Mouse (Mus musculus): ENCODE data around the gene Gm16506. TPM values are rescaled to one million over a fixed set of nuclear protein-coding genes. Genes with fewer than 3 reads are reported as not detected.
"Not testable (repeated sequence)": the region's sequence is repeated elsewhere in the genome, so short reads cannot be mapped to it uniquely, and the experiment has no call there.

Gene Gm16506
- total RNA-seq (2021): not detected

GRCm38 (mm10) chr14:43727385-43727784 is at the start of gene Gm16506:
Gene Gm16506 (minus strand): TSS chr14:43727485.
- DNase-seq (ENCODE audit: low spot score in 2 of 2); intact Hi-C loops (cut with DNase I): not testable (repeated sequence)

- intact Hi-C loops (cut with DNase I); DNase-seq (ENCODE audit: low spot score in 2 of 2): not testable (repeated sequence)
These were observed 20.3 kb upstream of the Gm16506 start, which contains the start of gene Gm6526 for GRCm38 (mm10) chr14:43747566-43747965. Gene Gm6526 (plus strand): TSS chr14:43747866.

DNA sequence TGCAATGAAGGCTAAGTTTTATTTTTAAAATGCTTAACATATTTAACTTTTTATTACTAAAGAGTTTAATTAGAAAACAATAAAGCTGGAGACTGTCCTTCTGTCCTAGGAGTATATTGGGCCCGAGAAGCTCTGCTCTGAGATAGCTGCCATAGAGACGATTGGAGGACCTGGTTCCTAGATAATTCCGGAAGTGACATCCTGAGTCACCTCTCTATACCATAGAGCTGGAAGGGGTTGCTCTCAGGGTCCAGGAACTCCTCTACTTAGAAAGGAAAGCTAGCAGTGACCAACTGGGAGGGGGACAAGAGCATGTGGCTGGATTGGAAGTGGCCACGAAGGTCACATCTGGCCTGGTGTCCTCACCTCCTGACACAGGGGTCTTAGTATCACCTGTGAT is 29.7 kb downstream of the Gm16506 start, which contains the start of gene Gm7324:
TSS of gene Gm7324 (plus strand) at position 208 of the 400 bp plus-strand sequence.
- intact Hi-C loops (cut with DNase I): not testable (repeated sequence)

DNA sequence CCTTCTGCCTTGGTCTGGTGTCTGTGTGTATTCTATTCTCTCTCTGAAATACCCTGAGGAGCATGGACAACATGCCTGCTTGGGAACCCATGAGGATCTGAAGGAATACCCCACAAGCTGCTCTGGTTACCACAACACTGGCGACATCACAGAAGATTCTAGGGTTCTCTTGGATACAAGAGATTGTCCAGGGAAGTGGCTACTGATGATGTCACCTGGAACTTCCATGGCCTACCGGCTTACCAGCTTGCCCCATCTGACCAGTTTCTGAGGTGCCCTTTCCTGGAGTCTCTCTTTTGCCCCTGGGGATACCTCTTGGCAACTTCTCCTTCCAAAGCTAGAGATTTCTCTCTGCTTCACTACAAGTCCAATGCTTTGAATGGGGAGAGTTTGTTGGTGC is 50.2 kb downstream of the Gm16506 start, which contains the start of gene Gm8165:
TSS of gene Gm8165 (minus strand) at position 101 of the 400 bp plus-strand sequence.
- DNase-seq (ENCODE audit: low spot score in 2 of 2); intact Hi-C loops (cut with DNase I): not testable (repeated sequence)

More for the DNA sequence above, 29.7 kb downstream of the Gm16506 start, which contains the start of gene Gm7324:
- not testable (repeated sequence) for DNase-seq (ENCODE audit: low spot score in 2 of 2)

Other genes starting within 250 kb of the Gm16506 start
- gene Gm5799, start 183.9 kb downstream of the Gm16506 start, total RNA-seq (2021): under 1 TPM in 1 of 2 experiments, not detected in 1; 0.91 TPM
- gene Gm17654, start 148.3 kb downstream of the Gm16506 start, total RNA-seq (2021): not detected
- not detected for gene Gm10375, start 119.5 kb downstream of the Gm16506 start, total RNA-seq (2021)
- not detected for gene Gm8165, start 50.3 kb downstream of the Gm16506 start, total RNA-seq (2021)
- 1 to 10 TPM; 1.4 to 1.6 TPM for gene Gm7324, start 29.7 kb downstream of the Gm16506 start, total RNA-seq (2021)
- not detected for gene Gm6526, start 20.4 kb upstream of the Gm16506 start, total RNA-seq (2021)
- not detected for gene Gm8180, start 57.3 kb upstream of the Gm16506 start, total RNA-seq (2021)
- gene Ear1, start 148.0 kb upstream of the Gm16506 start, total RNA-seq (2021): not detected
- gene Ear10, start 196.1 kb upstream of the Gm16506 start, total RNA-seq (2021): not detected
- not detected for gene Gm8113, start 197.9 kb upstream of the Gm16506 start, total RNA-seq (2021)
- not detected for gene Ang5, start 229.6 kb upstream of the Gm16506 start, total RNA-seq (2021)